Mouse (Mus musculus): ENCODE data around the gene Oca2.

Oca2 gene

DNA sequence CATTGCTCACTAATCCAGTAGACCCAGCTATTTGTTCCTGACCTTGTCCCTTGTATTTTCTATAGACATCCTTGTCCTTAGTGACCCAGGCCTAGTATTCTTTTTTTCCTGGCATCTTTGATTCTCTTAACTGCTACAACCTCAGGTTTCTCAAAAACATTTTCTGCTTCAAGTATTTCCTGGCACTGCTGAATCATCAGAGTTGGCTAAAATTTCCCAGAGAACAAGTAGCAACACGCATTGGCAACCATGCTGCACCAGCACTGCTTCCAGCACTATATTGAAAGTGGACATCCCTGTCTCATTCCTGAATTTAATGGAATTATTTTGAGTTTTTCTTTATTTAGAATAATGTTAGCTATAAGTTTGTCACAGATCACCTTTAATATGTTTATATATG is 143.1 kb downstream of the Oca2 start:
- no peak for DNase-seq

DNA sequence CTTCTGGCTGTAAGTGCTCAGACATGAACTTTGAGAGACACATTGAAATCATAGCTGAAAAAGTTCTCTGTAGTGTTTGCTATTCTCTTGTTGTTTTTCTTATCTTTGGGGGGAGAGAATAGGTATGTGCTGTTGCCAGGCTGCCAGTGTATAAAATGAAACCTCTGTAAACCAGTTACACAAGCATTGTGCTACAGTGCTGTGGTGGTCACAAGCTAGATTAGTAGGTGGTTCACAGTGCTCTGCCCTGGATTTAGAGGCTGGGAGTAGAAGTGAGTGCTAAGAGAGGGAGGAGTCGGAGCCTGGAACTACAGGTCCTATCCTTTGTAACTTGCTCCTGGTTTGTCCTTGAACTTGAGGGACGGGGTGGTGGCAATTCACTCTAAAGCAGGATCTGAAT is 148.7 kb downstream of the Oca2 start:
- DNase-seq: no peak

DNA sequence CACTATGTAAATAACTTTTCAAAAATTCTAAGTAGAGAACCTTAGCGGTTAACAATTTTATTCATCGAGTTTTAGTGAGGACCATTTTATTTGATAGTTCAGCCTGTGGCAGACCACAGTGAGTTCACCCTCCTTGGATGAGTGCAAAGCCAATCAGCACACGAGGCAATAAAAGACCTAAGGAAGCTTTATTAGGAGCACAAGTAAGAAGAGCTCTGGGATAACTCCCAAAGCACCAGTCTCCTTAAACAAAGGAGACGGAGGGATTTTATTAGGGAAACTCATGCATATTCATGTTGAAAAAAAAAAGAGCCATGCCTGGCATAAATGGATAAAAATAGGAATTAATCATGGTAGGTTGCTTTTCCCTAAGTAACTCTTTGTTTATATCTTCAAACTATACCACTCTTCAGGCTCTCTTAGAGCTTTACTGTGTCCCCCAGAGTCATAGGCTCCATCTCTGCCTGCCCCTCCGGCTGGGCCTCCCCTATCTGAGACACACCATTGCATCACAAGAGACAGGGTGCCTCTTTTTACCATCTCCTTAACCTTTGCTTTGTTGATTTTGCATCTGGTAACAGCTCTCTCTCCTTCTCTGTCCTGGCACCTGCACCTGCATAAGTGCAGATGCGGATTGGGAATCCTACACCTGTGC is 178.7 kb downstream of the Oca2 start:
- no peak for DNase-seq

DNA sequence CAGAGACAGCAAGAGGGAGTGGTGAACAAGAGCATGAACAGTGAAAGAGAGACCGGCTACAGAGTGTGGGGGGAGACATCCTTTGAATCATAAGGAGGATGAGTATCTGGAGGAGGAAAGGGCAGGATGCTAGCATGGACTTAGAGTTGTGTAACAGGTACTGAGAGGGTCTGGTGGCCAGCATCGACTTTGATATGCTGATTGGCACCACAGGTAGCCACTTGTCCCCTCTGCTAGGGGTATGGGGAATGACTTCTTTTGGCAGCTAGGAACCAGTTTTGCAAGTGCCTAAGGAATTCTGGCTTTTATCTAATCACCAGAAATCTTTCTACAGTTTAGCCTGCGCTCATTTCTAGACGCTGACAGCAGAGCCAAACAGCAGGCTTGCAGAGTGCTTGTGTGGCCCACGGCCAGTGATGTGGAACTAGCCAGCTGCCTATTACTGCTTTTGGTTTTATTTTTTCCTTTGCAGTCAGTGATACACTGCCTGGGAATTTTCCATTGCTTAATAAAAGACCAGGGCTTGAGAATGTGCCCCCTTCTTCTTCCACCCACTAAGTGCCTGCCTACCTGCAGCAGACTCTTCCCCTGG is 179.8 kb downstream of the Oca2 start:
- DNase-seq: no peak

DNA sequence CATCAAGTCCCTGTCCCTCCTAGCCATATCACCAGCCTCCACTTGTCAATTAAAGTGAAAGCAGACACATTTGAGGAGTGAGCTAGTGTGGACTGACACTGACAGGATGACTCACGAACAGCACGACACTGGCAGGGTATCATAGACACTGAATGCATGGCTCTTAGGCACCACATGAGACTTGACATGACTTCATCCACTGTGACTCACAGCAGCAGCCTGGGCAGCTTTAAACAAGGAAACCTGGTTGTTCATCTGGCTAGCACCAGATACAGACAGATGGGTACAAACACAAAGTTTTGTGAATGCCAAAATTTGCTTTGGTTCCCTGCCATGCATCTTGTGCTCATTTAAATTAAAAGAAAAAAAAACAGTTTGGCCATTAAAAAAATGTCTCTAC is 182.4 kb downstream of the Oca2 start:
- no peak for DNase-seq

DNA sequence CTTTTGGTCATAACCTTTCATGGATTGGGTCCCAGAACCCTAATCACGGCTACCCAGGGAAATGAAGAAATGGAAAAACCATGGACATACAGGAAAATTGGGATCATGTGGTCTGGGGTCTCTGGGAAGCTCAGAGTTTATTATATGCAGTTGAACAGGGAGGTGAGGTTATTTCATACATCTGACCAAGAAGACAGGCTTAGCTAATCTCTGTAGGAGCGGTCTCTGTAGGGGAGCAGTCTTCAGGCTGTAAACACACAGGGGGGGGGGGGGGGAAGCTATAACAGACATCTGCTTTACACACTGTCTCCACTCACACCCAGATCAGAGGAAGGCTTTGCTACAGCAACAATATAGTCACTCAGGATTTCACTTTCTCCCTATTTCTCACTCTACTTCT is 184.0 kb downstream of the Oca2 start:
- DNase-seq: no peak

DNA sequence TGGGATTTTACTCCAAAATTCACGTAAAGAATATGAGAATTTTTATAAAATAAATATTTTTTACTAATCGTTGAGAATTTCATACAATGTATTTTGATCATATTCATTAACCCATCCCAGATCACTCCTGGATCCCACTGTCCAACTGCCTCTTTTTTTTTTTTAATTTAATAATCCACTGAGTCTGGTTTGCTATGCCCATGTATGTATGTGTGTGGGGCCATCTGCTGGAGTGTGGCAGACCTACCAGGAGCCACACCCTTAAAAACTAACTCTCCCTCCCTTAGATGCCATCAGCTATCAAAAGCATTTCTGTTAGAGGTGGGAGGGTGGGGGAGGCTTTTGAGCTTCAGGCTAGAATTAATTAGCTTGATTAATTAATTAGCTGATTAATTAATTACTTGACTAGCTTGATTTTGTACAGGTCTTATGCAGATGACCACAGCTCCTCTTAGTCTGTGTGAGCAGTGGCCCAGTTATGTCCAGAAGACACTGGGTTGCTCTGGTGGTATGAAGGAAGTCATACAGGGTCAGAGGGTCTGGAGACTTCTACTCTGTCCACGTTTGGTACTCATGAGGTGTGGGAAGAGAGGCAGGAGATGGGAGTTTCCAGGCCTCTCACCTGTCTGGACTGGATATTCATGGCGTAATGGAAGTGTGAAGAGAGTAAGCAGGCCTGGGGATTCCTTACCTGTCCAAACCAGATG is 221.4 kb downstream of the Oca2 start:
- DNase-seq: no peak

DNA sequence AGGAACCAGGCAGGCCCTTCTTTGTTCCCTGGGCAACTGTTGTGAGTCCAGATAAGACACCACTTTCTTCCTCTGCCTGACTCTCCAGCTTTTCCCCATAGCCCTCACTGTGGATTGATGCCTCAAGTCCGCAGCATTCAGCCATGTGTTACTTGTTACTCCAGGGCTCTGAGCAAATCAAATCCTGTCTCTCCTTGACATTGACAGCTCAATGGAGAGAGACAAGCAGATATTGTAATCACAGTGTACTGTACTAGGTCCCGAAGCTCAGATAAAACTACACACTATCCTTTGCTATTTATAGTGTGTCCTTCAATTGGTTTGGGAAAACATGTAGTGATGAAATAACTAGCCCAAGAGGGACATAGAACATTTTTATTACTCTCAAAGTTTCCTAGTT is 258.7 kb downstream of the Oca2 start:
- DNase-seq: no peak

DNA sequence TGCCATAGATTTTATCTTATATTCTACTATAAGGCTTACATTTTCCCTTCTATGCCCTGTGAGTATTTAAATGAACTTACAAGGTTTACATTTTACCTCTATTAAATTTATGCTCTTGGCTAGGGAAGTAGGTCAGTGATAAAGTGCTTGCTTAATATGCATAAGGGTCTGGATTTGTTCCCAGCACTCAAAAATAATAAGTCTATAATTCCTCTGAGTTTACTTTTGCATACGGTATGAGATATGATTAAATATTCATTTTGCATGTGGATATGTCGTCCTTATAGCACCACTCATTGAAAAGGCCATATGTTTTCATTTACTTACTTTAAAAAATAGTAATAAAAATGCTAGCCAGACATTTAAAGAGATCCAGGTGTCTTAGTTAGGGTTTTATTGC is 259.8 kb downstream of the Oca2 start:
- no peak for DNase-seq

DNA sequence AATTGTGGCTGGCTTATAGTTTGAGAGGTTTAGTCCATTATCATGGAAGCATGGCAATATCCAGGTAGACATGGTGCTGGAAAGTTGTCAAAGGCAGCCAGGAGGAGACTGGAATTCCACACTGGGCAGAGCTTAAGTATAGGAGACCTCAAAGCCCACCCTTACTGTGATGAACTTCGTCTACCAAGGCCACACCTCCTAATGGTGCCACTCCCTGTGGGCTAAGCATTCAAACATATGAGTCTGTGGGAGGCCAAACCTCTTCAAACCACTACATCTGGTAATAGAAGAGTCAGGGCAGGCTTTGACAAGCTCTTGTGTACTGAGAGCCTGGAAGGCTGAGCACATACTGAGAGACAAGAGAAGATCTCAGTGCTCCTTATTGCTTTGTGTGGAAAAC is 260.2 kb downstream of the Oca2 start:
- no peak for DNase-seq

DNA sequence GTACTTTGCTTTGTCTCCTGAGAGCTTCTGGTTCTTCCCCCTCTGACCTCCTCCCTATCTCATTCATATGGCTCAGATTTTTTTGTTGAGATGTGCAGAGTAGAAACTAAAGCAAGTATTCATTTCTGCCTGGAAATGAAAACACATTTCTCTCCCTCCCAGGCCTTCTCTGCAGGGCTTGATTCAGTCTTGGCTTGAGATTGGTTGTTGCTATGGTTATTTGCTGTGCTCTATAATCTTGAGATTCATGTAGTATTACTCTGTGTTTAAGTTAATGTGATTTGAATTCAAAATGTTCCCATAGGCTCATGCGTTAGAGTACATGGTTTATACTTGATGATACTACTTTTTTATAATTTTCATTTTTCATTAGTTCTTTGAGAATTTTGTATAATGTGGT is 260.9 kb downstream of the Oca2 start:
- no peak for DNase-seq

DNA sequence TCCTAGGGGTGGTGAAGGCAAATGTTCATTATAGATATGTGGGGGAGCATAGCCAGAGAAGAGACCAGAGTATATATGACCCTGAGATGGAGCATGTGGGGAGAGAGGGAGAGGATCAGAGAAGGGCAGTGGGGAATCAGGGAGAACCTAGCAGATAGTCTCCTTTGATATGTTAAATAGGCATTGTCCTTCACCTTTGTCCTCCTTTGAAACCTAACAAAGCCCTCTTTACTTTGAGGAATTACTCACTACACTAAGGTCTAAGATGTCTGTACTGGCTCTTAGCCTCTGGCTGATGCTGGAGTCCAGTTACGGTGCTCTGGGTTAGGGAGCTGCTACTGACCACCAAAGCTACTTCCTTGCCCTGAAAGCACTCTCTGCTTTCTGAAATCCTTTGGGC is 279.0 kb downstream of the Oca2 start:
- no peak for DNase-seq

DNA sequence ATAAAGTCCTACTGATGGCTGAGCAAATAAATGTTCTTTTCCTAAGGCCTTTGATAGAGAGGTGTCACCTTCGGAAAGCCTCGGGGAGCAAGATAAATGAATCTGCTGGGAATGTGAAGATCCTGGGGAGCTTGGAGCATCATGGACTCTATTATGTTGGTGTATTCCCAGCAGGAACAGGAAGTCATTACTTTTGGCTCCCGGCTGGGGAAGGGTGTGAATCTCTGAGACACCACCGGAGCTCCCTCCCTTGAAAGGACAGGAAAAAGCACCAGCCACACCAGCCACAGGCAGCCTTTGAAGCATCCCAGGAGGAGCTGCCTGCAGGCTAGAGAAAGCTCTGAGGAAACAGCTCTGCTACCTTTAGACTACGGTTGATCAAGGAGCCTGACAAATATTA is 280.2 kb downstream of the Oca2 start:
- DNase-seq: no peak

DNA sequence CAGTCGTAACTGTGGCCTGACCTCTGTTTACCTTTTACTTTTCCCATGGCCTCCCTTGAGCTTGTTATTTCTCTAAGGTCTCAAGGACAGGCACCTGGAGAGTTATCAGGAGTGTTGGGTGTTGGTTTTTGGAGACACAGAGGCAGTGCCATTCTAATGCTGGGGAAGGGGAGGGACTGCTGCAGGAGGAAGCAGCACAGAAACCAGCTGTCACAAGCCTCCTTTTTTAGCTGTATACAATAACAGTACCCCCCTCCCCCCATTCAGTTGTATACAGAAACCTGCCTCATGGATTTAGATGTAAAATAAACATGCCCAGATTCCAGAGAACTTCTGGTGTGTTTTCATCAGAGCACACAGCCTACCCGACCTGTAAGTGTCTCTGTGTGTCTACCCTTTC is 295.3 kb downstream of the Oca2 start:
- DNase-seq: no peak

DNA sequence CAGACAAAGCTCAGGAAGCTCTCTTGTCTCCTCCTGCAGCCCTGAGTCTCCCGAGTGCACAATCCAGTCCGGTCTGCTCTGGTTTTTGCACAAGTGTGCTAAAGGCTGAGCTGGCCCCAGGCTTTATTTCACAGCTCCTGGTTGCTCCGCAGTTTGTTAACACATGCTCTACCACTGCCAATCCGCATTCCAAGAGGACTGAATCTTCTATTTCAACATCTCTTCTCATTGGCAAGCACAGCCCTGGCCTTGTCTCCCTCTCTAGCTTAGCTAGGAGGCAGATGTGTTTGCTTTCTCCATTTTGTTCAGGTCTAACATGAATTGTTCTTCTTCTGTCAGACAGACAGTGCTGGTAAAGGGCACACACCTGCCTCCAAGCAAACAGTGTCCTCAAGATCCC is 309.7 kb downstream of the Oca2 start:
- no peak for DNase-seq

DNA sequence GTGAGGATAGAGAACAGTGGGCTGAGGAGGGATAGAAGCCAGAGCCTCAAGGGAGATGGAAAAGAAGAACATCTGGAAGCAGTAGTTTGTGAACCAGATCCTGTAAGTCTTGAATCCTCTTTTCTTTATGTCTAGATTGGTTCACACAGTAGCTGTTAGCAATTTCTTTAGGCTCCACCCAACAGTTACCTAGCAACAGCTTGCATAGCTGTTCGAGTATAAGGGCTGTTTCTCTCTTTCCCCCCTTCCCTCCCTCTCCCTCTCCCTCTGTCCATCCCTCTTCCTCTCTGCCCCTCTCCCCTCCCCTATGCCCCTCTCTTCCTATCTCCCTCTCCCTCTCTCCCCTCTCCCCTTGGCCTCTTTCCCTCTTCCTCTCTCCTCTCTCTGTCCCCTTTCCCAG is 312.2 kb downstream of the Oca2 start:
- DNase-seq: no peak
